Mouse (Mus musculus): ENCODE results near the gene B3gnt7.
"Not testable (repeated sequence)": the region's sequence is repeated elsewhere in the genome, so short reads cannot be mapped to it uniquely, and the experiment has no call there.

B3gnt7 gene

GRCm38 (mm10) chr1:86303063-86303872 is 636 bp downstream of the B3gnt7 start:
- no peak for DNase-seq (ENCODE audit: low read depth)

DNA sequence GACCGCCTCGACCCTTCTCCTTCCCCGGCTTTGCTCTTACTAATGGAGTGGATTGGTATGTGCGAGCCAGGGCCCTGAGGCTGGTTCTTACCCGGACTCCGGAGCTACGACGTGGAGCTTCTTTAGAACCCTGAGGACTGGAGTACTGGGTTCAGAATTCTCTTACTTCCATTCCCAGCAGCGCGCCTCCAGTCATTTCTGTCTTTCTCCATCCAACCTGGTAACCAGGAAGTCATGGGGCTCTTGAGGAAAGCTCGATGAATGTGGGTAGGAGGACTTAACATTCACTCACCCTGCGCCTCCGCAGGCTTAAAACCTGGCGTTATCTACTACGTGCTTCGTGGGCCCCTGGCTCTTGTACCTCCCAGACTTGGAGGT is 1.2 kb downstream of the B3gnt7 start:
- no peak for DNase-seq (ENCODE audit: low read depth)

GRCm38 (mm10) chr1:86306686-86307085 is 4.1 kb downstream of the B3gnt7 start:
- no peak for DNase-seq (ENCODE audit: low read depth)

DNA sequence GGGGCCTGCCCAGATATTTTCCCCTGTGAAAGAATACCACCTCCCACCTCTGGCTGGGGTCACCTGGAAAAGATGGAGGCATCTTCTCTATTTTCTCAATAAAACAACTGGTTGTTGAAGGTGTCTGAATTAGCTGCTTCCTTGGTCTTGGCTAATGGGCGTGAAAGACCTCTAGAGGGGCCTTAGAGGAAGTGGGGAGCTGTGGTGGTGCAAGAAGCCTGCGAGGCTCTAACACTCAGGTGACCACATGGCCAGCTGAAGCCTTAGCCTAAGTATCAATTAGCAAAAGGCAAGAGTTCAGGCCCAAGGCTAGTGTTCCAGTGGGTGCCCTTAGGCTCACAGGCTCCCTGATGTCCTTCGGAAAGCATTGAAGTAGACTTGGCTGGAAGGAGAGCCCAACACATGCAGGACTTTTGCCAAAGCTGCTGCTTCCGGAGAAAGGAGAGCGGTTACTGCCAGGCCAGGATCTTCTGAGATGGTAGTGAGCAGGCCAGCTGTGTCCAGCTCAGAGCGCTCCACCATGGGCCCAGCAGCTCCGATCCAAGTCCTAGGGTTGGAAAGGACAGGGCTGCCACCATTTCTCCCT is 4.6 kb downstream of the B3gnt7 start:
- DNase-seq (ENCODE audit: low read depth), result no peak

- no peak for DNase-seq (ENCODE audit: low read depth)
These were observed 5.4 kb downstream of the B3gnt7 start for GRCm38 (mm10) chr1:86307871-86308641.

DNA sequence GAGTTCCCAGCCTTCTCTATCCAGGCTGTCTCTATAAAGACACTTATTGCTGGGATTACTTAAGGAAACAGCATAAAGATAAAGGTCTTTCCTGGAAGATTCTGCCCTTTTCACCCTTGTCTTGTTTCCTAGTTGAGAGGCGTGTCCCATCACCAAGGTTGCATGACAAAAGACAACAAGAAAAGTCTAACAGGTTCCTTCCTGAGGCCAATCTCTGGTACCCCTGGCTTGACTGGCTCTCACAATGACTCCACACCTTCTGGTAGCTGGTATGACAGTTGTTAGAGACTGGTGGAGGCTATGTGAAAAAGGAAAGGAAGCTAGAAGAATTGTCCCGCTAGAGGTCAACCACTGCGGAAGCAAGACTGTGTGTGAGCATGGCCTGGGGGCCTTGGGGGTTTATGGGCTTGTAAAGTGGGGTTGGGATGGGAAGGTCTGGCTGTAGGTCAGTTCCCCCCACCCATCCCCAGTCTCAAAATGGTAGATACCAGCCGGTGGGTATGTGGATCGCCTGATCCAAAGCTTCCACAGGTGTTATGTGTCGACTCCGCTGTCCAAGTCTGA is 6.7 kb downstream of the B3gnt7 start:
- DNase-seq (ENCODE audit: low read depth), result no peak

DNA sequence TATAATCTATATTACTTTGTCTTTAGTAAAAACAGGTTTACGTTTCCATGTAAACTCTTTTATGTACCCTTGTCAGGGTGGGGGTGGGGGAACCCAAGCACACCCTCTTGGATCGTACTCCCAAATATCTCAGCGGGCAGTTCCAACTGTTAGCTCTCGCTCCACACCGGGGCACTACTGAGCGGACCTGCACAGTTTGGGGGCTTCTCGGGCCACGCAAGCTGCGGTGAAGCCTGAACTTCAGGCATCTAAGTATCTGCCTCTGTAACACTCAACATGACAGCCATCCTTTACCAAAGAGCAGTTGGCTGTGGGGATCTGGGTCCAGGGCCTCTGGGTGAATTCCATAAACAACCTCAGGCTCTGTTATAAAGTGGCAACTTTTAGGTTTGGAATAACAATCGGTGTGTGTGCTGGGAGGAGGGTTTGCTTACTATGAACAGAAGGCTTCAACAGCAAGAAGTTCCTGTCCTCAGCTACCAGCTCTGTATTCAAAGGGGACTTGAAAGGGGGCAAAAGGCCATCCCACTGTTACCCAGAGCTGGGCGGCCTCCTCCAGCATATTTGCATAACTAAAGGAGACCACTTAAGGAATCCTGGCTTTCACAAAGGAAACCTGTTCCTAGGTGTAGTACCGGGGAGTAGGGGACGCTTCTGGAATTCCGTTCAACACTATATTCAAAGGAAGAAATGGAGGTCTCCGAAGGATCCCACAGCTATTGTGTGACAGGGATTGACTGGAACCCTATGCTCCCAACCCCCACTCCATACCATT is 8.1 kb downstream of the B3gnt7 start:
- no peak for DNase-seq (ENCODE audit: low read depth)

- no peak for DNase-seq (ENCODE audit: low read depth)
These were observed 8.9 kb downstream of the B3gnt7 start for GRCm38 (mm10) chr1:86311467-86312005.

GRCm38 (mm10) chr1:86312269-86312668 is 9.6 kb downstream of the B3gnt7 start:
- DNase-seq (ENCODE audit: low read depth), result no peak

- DNase-seq (ENCODE audit: low read depth), result no peak
These were observed 10.6 kb downstream of the B3gnt7 start for GRCm38 (mm10) chr1:86313096-86313771.

- DNase-seq (ENCODE audit: low read depth), result no peak
These were observed 11.1 kb downstream of the B3gnt7 start for GRCm38 (mm10) chr1:86313772-86314125.

DNA sequence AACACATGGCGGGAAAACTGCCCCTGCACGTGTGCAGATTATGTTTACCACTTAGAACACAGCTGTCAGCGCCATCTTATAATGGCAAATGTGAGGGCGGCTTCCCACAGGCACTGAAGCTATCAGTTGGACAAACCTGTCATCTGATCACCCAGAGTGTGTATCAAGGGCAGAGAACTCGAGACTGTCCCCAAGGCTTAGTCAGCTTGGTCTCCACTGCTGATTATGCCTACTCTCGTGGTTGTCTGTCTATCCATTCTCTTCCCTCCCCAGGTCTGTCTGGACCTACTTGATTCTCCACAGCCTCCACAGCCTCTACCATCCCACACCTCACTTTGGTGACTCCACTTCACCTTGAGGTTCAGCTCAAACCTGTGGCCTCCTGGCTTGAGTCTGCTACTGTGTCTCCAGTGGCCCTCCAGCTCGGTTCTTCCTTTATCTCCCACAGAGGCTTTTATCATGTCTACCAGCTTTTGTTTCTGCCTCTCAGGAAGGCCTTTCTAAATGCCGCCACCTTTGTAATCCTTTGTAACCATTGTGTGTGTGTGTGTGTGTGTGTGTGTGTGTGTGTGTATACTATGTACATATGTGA is 18.3 kb downstream of the B3gnt7 start:
- no peak for DNase-seq (ENCODE audit: low read depth)

DNA sequence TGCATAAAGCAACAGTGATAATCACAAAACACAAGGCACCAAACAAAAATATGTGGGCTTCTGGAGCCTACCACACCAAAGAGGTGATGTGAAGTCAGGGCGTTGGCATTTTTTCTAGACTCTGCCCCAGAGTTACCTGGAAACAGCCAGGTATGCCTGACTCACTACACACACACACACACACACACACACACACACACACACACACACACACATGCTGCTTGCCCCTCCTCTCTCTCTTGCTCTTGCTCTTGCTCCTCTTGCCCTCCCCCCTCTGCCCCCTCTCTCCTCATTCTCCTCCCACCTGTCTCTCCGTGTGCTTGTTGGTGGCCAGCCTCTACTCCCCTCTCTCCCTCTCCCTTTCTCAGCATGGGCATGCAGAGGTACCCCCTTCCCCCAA is 33.7 kb downstream of the B3gnt7 start:
- DNase-seq (ENCODE audit: low read depth), result no peak

DNA sequence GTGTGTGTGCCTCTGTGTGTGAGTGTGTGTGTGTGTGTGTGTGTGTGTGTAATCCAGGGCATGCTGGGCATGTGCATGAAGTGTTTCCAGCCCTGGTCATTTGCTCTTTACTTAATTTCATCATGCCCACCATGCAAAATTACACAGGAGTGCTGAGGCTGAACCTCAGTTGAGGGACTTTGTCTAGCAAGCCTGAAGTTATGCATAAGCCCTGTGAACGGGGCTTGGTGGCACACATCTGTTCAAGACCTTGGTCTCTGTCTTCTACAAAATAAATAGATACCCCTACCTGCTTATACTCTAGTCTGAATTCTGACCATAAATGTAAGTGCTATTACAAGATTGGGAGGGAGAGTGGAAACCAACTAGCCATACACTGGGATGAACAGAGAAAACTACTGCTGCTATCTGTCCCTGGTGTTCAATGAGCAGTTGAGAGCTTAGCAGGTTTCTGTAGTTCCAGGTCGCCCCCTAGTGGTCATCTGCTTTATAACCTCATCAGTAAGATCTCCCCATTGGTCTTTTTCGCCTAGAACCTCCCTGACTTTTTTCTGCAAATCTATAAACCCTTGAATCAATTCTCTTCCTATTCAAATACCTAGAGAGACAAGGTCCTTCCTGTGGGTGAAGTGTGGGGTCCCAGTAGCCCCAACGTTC is 36.7 kb downstream of the B3gnt7 start:
- peak; percentile 82 for DNase-seq (ENCODE audit: low read depth)

DNA sequence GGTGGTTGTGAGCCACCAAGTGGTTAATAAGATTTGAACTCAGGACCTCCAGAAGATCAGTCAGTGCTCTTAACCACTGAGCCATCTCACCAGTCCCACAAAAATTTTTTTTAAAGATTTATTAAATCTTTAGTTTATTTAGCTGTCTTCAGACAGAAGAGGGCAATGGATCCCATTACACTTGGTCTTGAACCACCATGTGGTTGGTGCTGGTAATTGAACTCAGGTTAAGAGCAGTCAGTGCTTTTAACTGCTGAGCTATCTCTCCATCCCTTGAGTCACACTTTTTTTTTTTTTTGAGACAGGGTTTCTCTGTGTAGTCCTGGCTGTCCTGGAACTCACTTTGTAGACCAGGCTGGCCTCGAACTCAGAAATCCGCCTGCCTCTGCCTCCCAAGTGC is 38.5 kb downstream of the B3gnt7 start:
- DNase-seq (ENCODE audit: low read depth), result not testable (repeated sequence)

DNA sequence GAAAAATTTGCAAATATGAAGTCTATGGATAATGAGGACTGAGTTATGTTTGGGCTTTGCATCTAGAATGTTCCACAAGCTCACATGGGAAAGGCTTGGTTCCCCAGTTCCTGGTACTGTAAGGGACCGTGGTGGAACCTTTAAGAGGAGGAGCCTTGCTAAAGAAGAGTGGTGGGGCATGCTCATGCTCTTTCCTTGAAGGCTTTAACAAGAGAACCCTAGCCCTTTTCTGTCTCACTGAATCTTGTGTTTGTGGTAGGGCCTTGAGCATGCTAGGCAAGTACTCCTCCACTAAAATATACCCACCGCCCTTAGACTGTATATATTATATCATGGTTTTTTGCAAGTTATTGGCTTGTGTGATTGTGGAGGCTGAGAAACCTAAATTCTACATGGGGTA is 39.7 kb downstream of the B3gnt7 start:
- no peak for DNase-seq (ENCODE audit: low read depth)

GRCm38 (mm10) chr1:86343087-86343645 is 40.5 kb downstream of the B3gnt7 start:
- no peak for DNase-seq (ENCODE audit: low read depth)

- no peak for DNase-seq (ENCODE audit: low read depth)
These were observed 41.6 kb downstream of the B3gnt7 start for GRCm38 (mm10) chr1:86343969-86344861.

DNA sequence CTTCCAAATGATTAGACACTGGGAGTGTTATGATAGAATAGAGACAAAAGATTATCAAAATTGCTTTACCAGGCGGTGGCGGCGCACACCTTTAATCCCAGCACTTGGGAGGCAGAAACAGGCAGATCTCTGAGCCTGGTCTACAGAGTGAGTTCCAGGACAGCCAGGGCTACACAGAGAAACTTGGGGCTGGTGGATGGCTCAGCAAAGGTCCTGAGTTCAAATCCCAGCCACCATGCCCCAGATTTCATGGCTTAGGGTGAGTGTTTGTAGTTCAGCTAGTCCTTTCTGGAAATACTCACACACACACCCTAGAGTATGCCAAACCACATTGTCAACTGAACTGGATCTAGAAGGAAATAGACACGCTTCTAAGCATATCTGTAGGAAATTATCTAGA is 42.4 kb downstream of the B3gnt7 start:
- no peak for DNase-seq (ENCODE audit: low read depth)
